Mouse (Mus musculus): ENCODE results near the gene Ltb. TPM values are rescaled to one million over a fixed set of nuclear protein-coding genes. Genes with fewer than 3 reads are reported as not detected.

Gene Ltb
- total and polyA plus RNA-seq, 3 experiments, result 1.3 to 5.2 (median 1.3) TPM

GRCm38 (mm10) chr17:35157661-35158175 lies 36.5 kb upstream of the Ltb start:
- DNase-seq, result no peak
- intact Hi-C loops (cut with DNase I), result no loop called here
- 92% methylated on average over 8 of the region's 8 CpGs for WGBS
- no peak overlapping the region for H3K27ac ChIP-seq
- peaks cover 8% of the 10 kb centered on the region for H3K36me3 ChIP-seq (ENCODE audit: control insufficient read depth, insufficient read depth, low read length)
- peaks cover 9% of the 10 kb centered on the region for H3K4me1 ChIP-seq (ENCODE audit: control insufficient read depth, insufficient read depth, low read length)
- H3K79me2 ChIP-seq (replicated peaks; ENCODE audit: control insufficient read depth, insufficient read depth, low read length), result peaks cover 6% of the 10 kb centered on the region; the same call in 1 of the 2 replicates
- TF ChIP-seq EP300 (IDR thresholded peaks at IDR 0.05; ENCODE audit: insufficient read depth, low read depth, low read length) (no peak), POLR2A (IDR thresholded peaks at IDR 0.05; ENCODE audit: insufficient read depth, low read depth, low read length) (no peak), CTCF (IDR thresholded peaks at IDR 0.05) (no peak)
- H3K4me3 ChIP-seq, result no peak overlapping the region
- no peaks in the 10 kb centered on the region for H3K27me3 ChIP-seq (ENCODE audit: control insufficient read depth, insufficient read depth, low read length)
- H3K9ac ChIP-seq (ENCODE audit: low read depth, low read length), result no peak overlapping the region

GRCm38 (mm10) chr17:35158850-35159593 lies 35.2 kb upstream of the Ltb start:
- H3K27me3 ChIP-seq (ENCODE audit: control insufficient read depth, insufficient read depth, low read length), result no peaks in the 10 kb centered on the region
- WGBS, result 88% methylated on average over 16 of the region's 16 CpGs
- intact Hi-C loops (cut with DNase I), result no loop called here
- TF ChIP-seq POLR2A (IDR thresholded peaks at IDR 0.05; ENCODE audit: insufficient read depth, low read depth, low read length), result no peak
- TF ChIP-seq CTCF (IDR thresholded peaks at IDR 0.05), result no peak
- TF ChIP-seq EP300 (IDR thresholded peaks at IDR 0.05; ENCODE audit: insufficient read depth, low read depth, low read length), result no peak
- no peak for DNase-seq
- H3K4me3 ChIP-seq, result no peak overlapping the region
- H3K9ac ChIP-seq (ENCODE audit: low read depth, low read length), result no peak overlapping the region
- H3K36me3 ChIP-seq (ENCODE audit: control insufficient read depth, insufficient read depth, low read length), result peaks cover 14% of the 10 kb centered on the region
- peaks cover 12% of the 10 kb centered on the region for H3K4me1 ChIP-seq (ENCODE audit: control insufficient read depth, insufficient read depth, low read length)
- H3K27ac ChIP-seq, result no peak overlapping the region
- peaks cover 9% of the 10 kb centered on the region; the same call in 1 of the 2 replicates for H3K79me2 ChIP-seq (replicated peaks; ENCODE audit: control insufficient read depth, insufficient read depth, low read length)

DNA sequence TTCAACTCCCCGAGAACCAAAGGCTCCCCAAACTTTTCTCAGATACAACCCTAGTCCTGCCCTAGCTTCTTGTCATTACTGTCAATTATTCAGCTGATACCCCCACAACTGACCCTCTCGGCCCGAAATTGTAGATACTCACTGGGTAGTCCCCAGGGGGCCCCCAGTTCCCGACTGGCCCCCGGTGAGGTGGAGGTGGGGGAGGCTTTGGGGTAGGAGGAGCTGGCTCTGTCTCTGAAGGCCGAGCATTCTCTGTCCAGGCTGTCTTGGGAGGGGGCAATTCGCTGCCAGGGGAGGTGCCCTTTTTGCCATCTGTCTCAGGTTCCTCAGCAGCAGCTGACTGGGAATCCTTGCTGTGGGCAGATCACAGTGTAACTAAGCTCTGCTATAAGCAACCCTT lies 34.6 kb upstream of the Ltb start:
- peaks cover 14% of the 10 kb centered on the region for H3K36me3 ChIP-seq (ENCODE audit: control insufficient read depth, insufficient read depth, low read length)
- H3K4me1 ChIP-seq (ENCODE audit: control insufficient read depth, insufficient read depth, low read length), result peaks cover 12% of the 10 kb centered on the region
- H3K4me3 ChIP-seq, result no peak overlapping the region
- TF ChIP-seq POLR2A (IDR thresholded peaks at IDR 0.05; ENCODE audit: insufficient read depth, low read depth, low read length) (no peak), EP300 (IDR thresholded peaks at IDR 0.05; ENCODE audit: insufficient read depth, low read depth, low read length) (no peak), CTCF (IDR thresholded peaks at IDR 0.05) (no peak)
- 71% methylated on average over 7 of the region's 7 CpGs for WGBS
- intact Hi-C loops (cut with DNase I), result loop anchor here (5.0 kb wide), 1 partner anchor 32 kb away; the partner anchor contains the start of gene D17H6S53E
- peaks cover 9% of the 10 kb centered on the region; the same call in 1 of the 2 replicates for H3K79me2 ChIP-seq (replicated peaks; ENCODE audit: control insufficient read depth, insufficient read depth, low read length)
- no peaks in the 10 kb centered on the region for H3K27me3 ChIP-seq (ENCODE audit: control insufficient read depth, insufficient read depth, low read length)
- DNase-seq, result no peak
- H3K9ac ChIP-seq (ENCODE audit: low read depth, low read length), result no peak overlapping the region
- no peak overlapping the region for H3K27ac ChIP-seq

DNA sequence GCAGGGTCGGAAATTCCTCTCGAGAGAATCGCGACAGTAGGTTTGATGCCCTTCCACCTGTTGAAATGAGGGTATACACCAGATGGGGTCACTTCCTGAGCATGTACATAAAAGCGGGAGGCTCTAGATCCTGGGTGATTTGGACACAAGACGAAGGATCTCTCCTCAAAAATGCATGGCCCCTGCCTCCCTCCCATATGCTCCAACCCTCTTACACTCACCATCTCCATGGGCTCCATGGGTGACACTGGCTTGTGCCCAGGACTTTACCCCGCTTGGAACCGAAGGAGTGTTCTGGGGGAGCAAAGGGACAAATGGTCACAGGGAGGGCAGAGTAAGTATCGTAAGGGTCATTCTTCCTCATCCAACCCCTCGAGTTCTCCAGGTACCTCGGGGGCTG lies 32.8 kb upstream of the Ltb start:
- 47% methylated on average over 11 of the region's 11 CpGs for WGBS
- intact Hi-C loops (cut with DNase I), result loop anchor here (5.0 kb wide), 1 partner anchor 34 kb away; the partner anchor contains the start of gene D17H6S53E
- no peak for TF ChIP-seq CTCF (IDR thresholded peaks at IDR 0.05)
- TF ChIP-seq EP300 (IDR thresholded peaks at IDR 0.05; ENCODE audit: insufficient read depth, low read depth, low read length), result no peak
- TF ChIP-seq POLR2A (IDR thresholded peaks at IDR 0.05; ENCODE audit: insufficient read depth, low read depth, low read length), result no peak
- peaks cover 14% of the 10 kb centered on the region for H3K4me1 ChIP-seq (ENCODE audit: control insufficient read depth, insufficient read depth, low read length)
- peak overlapping the region; percentile 5; the same call in 1 of the 2 replicates for H3K9ac ChIP-seq (ENCODE audit: low read depth, low read length)
- H3K36me3 ChIP-seq (ENCODE audit: control insufficient read depth, insufficient read depth, low read length), result peaks cover 18% of the 10 kb centered on the region
- H3K79me2 ChIP-seq (replicated peaks; ENCODE audit: control insufficient read depth, insufficient read depth, low read length), result peaks cover 9% of the 10 kb centered on the region; the same call in 1 of the 2 replicates
- no peak for DNase-seq
- no peaks in the 10 kb centered on the region for H3K27me3 ChIP-seq (ENCODE audit: control insufficient read depth, insufficient read depth, low read length)
- no peak overlapping the region for H3K27ac ChIP-seq
- no peak overlapping the region for H3K4me3 ChIP-seq

GRCm38 (mm10) chr17:35162121-35162520 lies 32.1 kb upstream of the Ltb start:
- no peaks in the 10 kb centered on the region for H3K27me3 ChIP-seq (ENCODE audit: control insufficient read depth, insufficient read depth, low read length)
- DNase-seq, result no peak
- H3K4me1 ChIP-seq (ENCODE audit: control insufficient read depth, insufficient read depth, low read length), result peaks cover 14% of the 10 kb centered on the region
- H3K9ac ChIP-seq (ENCODE audit: low read depth, low read length), result peak overlapping the region; percentile 5; the same call in 1 of the 2 replicates
- H3K79me2 ChIP-seq (replicated peaks; ENCODE audit: control insufficient read depth, insufficient read depth, low read length), result peaks cover 9% of the 10 kb centered on the region; the same call in 1 of the 2 replicates
- H3K36me3 ChIP-seq (ENCODE audit: control insufficient read depth, insufficient read depth, low read length), result peaks cover 18% of the 10 kb centered on the region
- H3K27ac ChIP-seq, result 0 out of 2 replicates have a peak overlapping the region, but pooled peaks have one; percentile 7
- TF ChIP-seq CTCF (IDR thresholded peaks at IDR 0.05) (no peak), POLR2A (IDR thresholded peaks at IDR 0.05; ENCODE audit: insufficient read depth, low read depth, low read length) (no peak), EP300 (IDR thresholded peaks at IDR 0.05; ENCODE audit: insufficient read depth, low read depth, low read length) (no peak)
- intact Hi-C loops (cut with DNase I), result loop anchor here (2.0 to 5.0 kb wide), 2 partner anchors 25 to 35 kb away; partner anchors contain the start of gene D17H6S53E
- no peak overlapping the region; the same call in 1 of the 2 replicates for H3K4me3 ChIP-seq
- WGBS, result 39% methylated on average over 14 of the region's 14 CpGs

Measured in heart, adult 2 months (tissue).